Mouse (Mus musculus) CD8-positive naive resting alpha-beta T cell, adult 2 months (primary cell): Measurements from ENCODE around the gene Pepd.

Experiments used
- DNase-seq, 2 experiments: peaks; one replicate each; pipeline ENCODE4 v3.0.0; 2022; ENCODE audit warnings: low read depth in 2 of 2, low spot score in 2 of 2

The Pepd gene

GRCm38 (mm10) chr7:35026838-35027291, 114.7 kb downstream of the Pepd start:
- DNase-seq = no peak

GRCm38 (mm10) chr7:35027801-35028420, 115.7 kb downstream of the Pepd start:
- DNase-seq = no peak

GRCm38 (mm10) chr7:35028559-35028958, 116.4 kb downstream of the Pepd start:
- DNase-seq = no peak

- DNase-seq = no peak
These were observed 117.0 kb downstream of the Pepd start for GRCm38 (mm10) chr7:35029228-35029627.

GRCm38 (mm10) chr7:35029648-35030047, 117.5 kb downstream of the Pepd start:
- DNase-seq = no peak

- no peak for DNase-seq
These were observed 118.4 kb downstream of the Pepd start for GRCm38 (mm10) chr7:35030567-35030966.

- DNase-seq = no peak
These were observed 123.0 kb downstream of the Pepd start for GRCm38 (mm10) chr7:35035141-35035553.

- no peak for DNase-seq
These were observed 123.4 kb downstream of the Pepd start for GRCm38 (mm10) chr7:35035565-35035964.

- no peak for DNase-seq
These were observed 124.1 kb downstream of the Pepd start for GRCm38 (mm10) chr7:35036266-35036731.

GRCm38 (mm10) chr7:35037408-35037807, 125.2 kb downstream of the Pepd start:
- DNase-seq = no peak

- DNase-seq = no peak
These were observed 128.2 kb downstream of the Pepd start for GRCm38 (mm10) chr7:35040176-35040972.

GRCm38 (mm10) chr7:35041286-35042208, 129.4 kb downstream of the Pepd start:
- DNase-seq = no peak

GRCm38 (mm10) chr7:35042209-35042554, 130.0 kb downstream of the Pepd start:
- no peak for DNase-seq

- DNase-seq = no peak
These were observed 130.6 kb downstream of the Pepd start for GRCm38 (mm10) chr7:35042759-35043217.

GRCm38 (mm10) chr7:35043266-35043817, 131.2 kb downstream of the Pepd start:
- DNase-seq = no peak

- no peak for DNase-seq
These were observed 132.5 kb downstream of the Pepd start for GRCm38 (mm10) chr7:35044719-35045118.

GRCm38 (mm10) chr7:35046091-35046490, 133.9 kb downstream of the Pepd start:
- no peak for DNase-seq

GRCm38 (mm10) chr7:35050540-35050939, 138.4 kb downstream of the Pepd start:
- no peak for DNase-seq

GRCm38 (mm10) chr7:35053161-35053560, 141.0 kb downstream of the Pepd start:
- no peak for DNase-seq

- DNase-seq = no peak
These were observed 142.1 kb downstream of the Pepd start for GRCm38 (mm10) chr7:35054286-35054685.
